Mouse (Mus musculus): ENCODE results near the gene Cdc42ep4. TPM values are rescaled to one million over a fixed set of nuclear protein-coding genes. Genes with fewer than 3 reads are reported as not detected.

Cdc42ep4 gene
- polyA plus RNA-seq, 1 experiment from 2014 or later: 21.9 TPM

DNA sequence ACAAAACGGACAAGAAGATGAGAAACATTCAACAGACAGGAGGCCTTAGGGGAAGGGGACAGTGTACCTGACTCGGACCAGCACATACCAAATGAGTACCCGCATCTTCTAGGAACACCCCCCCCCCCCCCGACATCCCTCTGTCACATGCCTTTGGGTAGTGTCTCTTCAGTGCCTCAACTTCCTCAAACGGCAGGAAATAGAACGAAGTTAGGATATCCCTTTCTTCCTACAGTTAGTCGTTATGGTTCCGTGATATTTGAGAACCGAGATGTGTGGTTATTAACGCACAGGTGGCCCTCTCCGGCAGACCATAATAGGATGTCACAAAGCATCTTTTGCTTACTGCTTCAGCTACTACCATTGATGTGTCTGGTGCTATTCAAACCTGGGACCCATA lies 35.3 kb upstream of the Cdc42ep4 start:
- H3K9ac ChIP-seq: no peak overlapping the region
- ATAC-seq: no peak
- no peak overlapping the region for H3K27ac ChIP-seq

DNA sequence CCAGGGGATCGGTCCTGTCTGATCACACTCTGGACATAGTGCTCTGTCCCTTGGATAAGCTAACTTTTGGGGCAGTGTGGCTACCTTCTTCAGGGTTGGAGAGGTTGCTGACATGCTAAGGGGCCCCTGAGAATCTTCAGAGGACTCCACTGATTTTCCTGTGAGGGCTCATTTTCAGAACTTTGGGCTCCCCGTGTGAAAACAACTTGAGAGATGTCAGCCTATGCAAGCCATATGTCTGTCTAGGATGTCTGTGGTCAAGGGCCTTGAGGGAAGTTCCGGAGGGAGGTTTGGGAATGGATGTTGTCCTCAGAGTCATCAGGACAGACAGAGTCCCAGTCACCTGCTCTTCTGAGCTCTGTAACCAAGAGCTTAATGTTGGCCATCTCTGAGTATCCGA lies 34.7 kb upstream of the Cdc42ep4 start:
- H3K4me1 ChIP-seq: peaks cover 51% of the 10 kb centered on the region
- H3K4me3 ChIP-seq: peak overlapping the region; percentile 30; the same call in 1 of the 2 replicates
- no peaks in the 10 kb centered on the region for H3K36me3 ChIP-seq
- peak overlapping the region; percentile 68; the same call in 1 of the 2 replicates for H3K4me2 ChIP-seq
- WGBS (ENCODE audit: insufficient replicate concordance): 54% methylated on average over 4 of the region's 4 CpGs
- ATAC-seq: no peak
- H3K9me3 ChIP-seq (replicated peaks): no peaks in the 10 kb centered on the region
- peak overlapping the region; percentile 59 for H3K27ac ChIP-seq
- H3K9ac ChIP-seq: peak overlapping the region; percentile 42; the same call in 1 of the 2 replicates
- H3K27me3 ChIP-seq (replicated peaks): peaks cover 7% of the 10 kb centered on the region

More for the DNA sequence above, 35.3 kb upstream of the Cdc42ep4 start:
- Histone ChIP-seq H3K9me3 (replicated peaks) (no peaks in the 10 kb centered on the region), H3K4me3 (no peak overlapping the region), H3K4me2 (peak overlapping the region; percentile 37), H3K36me3 (no peaks in the 10 kb centered on the region), H3K4me1 (peaks cover 54% of the 10 kb centered on the region), H3K27me3 (replicated peaks) (peaks cover 13% of the 10 kb centered on the region)
- 34% methylated on average over 11 of the region's 11 CpGs for WGBS (ENCODE audit: insufficient replicate concordance)

DNA sequence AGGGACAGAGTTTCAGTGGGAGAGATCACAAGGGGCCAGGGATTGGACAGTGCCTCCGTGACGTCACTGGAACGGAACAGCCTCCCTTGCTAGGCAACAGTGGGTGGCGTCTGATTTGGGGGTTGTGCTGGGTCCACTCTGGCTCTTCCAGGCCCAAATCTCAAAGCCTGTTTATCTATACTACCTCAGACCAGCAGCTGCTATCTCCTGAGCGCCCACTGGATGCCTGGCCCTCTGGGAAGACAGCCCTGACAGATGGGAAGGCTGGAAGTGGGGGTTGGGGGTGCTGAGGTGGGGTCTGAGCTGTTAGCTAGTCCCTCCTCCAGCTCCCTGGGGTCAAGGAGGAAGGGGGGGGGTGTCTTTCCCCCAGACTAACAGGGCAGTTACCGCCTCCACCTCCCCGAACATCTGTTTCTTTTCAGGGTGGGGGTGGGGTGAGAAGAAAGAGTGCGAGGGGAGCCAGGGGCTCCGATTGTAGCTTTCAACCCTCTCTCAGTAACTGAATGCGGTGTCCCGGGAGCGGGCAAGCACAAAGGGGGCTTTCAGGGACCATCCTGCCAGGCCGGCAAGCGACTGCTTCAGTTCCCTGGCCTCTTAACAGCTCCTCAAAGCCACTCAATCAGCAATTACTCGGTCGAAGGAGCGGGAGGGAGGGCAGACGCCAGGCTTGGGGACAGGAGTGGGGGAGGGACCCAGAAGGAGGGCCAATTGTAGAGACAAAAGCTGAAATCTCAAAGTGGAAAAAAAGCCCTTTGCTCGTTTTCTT lies 33.9 kb upstream of the Cdc42ep4 start:
- H3K4me2 ChIP-seq: peak overlapping the region; percentile 68
- H3K27ac ChIP-seq: peak overlapping the region; percentile 59
- H3K9ac ChIP-seq: peak overlapping the region; percentile 42; the same call in 1 of the 2 replicates
- H3K36me3 ChIP-seq: no peaks in the 10 kb centered on the region
- no peaks in the 10 kb centered on the region for H3K9me3 ChIP-seq (replicated peaks)
- H3K4me1 ChIP-seq: peaks cover 58% of the 10 kb centered on the region
- WGBS (ENCODE audit: insufficient replicate concordance): 4% methylated on average over 19 of the region's 19 CpGs
- H3K27me3 ChIP-seq (replicated peaks): peaks cover 3% of the 10 kb centered on the region
- H3K4me3 ChIP-seq: peak overlapping the region; percentile 30
- peak; percentile 88 for ATAC-seq

DNA sequence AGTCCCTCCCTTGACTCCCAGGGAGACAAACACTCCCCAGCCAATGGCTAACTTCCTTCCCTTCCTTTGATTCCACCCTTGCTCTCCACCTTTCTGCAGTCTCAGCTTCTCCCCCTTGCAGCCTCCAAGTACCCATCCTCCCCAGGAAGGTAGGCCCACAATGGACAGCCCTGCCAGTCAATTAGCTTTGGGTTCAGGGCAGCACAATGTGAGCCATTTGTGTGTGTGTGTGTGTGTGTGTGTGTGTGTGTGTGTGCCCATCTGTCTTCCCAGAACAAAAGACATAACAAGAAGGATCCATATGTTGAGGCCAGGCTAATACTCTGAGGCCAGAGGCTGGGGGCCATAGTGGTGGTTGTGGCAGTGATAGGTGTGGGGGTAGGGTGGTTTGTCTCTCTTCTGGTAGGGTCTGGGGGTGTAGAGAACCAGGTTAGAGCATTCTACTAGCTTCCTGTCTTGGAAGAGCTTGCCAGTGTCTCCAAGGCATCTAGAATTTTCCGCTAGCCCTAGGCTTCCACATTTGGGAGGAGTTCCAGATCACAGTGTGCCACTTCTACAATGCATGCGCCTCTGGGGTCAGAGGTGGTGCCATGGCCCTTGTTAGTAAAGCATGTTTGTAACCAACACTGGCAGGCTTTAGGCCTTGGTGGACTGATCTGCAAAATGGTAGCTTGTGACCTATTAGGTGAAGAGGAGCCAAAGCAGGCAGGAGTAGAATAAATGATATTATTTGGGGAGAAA lies 33.1 kb upstream of the Cdc42ep4 start:
- H3K4me3 ChIP-seq: no peak overlapping the region
- H3K9me3 ChIP-seq (replicated peaks): no peaks in the 10 kb centered on the region
- H3K27me3 ChIP-seq (replicated peaks): peaks cover 9% of the 10 kb centered on the region
- no peak overlapping the region for H3K9ac ChIP-seq
- H3K27ac ChIP-seq: peak overlapping the region; percentile 54; the same call in 1 of the 2 replicates
- WGBS (ENCODE audit: insufficient replicate concordance): 80% methylated on average over 2 of the region's 2 CpGs
- peak; percentile 20 for ATAC-seq
- H3K4me2 ChIP-seq: peak overlapping the region; percentile 68
- no peaks in the 10 kb centered on the region for H3K36me3 ChIP-seq
- H3K4me1 ChIP-seq: peaks cover 66% of the 10 kb centered on the region

DNA sequence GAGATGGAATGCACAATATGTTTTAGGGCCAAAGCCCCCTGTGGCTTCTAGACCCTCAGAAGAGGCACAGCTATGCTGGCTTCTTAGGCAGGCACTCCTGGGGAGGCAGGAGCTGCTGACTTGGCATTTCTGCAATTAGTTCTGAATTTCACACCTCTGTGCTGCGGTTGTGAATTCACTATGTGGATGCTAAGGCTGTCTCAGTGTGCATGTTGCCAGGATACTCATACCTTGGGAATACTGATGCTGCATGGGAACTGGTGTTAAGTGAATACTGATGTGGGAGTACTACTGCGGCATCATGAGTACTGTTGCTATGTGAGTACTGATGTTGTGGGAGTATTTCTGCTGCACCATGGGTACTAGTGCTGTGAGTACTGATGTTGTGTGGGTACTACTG lies 30.8 kb upstream of the Cdc42ep4 start:
- H3K27me3 ChIP-seq (replicated peaks): peaks cover 17% of the 10 kb centered on the region
- H3K4me3 ChIP-seq: no peak overlapping the region
- WGBS (ENCODE audit: insufficient replicate concordance): 79% methylated on average over 2 of the region's 2 CpGs
- peaks cover 70% of the 10 kb centered on the region for H3K4me1 ChIP-seq
- H3K4me2 ChIP-seq: no peak overlapping the region
- H3K27ac ChIP-seq: no peak overlapping the region
- ATAC-seq: no peak
- H3K9me3 ChIP-seq (replicated peaks): no peaks in the 10 kb centered on the region
- H3K36me3 ChIP-seq: no peaks in the 10 kb centered on the region
- no peak overlapping the region for H3K9ac ChIP-seq

DNA sequence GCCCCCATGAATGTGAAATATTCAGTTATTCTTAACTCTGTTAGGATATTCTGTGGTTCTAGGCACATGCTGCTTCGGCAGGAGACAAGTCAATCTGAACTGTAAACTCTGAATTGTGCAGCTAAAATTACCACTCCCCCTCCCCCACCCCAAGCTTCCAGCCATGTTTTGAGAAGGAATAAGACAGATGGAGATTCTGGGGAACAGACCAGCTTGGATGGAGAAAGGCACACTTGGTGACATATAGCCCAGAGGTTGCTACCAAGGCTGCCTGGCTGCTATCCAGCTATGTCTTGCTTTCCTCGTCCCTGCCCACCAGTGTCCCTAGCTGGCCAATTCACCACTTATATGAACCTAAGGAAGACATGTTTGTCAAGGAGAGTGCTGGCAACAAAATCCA lies 30.3 kb upstream of the Cdc42ep4 start:
- Histone ChIP-seq H3K4me3 (no peak overlapping the region), H3K9ac (no peak overlapping the region), H3K4me1 (peaks cover 70% of the 10 kb centered on the region), H3K27me3 (replicated peaks) (peaks cover 17% of the 10 kb centered on the region), H3K9me3 (replicated peaks) (no peaks in the 10 kb centered on the region), H3K27ac (no peak overlapping the region), H3K36me3 (no peaks in the 10 kb centered on the region), H3K4me2 (no peak overlapping the region)
- no peak for ATAC-seq
- 70% methylated on average over 2 of the region's 2 CpGs for WGBS (ENCODE audit: insufficient replicate concordance)

DNA sequence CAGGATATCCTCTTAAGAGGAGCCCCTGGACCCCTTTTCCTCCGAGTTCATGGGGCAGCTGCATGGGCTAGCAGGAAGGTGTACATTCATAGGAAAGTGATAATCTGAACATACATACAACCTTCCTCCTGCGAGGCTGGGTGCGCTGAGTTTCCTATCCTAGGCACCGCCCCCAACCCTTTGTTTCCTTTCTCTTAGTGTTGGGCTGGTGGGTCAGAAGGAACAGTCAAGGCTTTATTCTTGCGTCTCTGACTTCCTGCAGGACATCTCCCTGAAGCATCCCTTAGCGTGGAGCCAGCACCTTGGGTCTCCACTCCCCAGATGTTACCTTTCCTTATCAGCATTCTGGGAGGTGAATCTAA lies 28.0 kb upstream of the Cdc42ep4 start:
- ATAC-seq: no peak
- H3K9ac ChIP-seq: no peak overlapping the region
- peaks cover 52% of the 10 kb centered on the region for H3K4me1 ChIP-seq
- no peaks in the 10 kb centered on the region for H3K9me3 ChIP-seq (replicated peaks)
- no peak overlapping the region for H3K4me3 ChIP-seq
- H3K4me2 ChIP-seq: peak overlapping the region; percentile 35
- WGBS (ENCODE audit: insufficient replicate concordance): 9% methylated on average over 6 of the region's 6 CpGs
- H3K27ac ChIP-seq: no peak overlapping the region
- no peaks in the 10 kb centered on the region for H3K36me3 ChIP-seq
- H3K27me3 ChIP-seq (replicated peaks): peaks cover 17% of the 10 kb centered on the region

DNA sequence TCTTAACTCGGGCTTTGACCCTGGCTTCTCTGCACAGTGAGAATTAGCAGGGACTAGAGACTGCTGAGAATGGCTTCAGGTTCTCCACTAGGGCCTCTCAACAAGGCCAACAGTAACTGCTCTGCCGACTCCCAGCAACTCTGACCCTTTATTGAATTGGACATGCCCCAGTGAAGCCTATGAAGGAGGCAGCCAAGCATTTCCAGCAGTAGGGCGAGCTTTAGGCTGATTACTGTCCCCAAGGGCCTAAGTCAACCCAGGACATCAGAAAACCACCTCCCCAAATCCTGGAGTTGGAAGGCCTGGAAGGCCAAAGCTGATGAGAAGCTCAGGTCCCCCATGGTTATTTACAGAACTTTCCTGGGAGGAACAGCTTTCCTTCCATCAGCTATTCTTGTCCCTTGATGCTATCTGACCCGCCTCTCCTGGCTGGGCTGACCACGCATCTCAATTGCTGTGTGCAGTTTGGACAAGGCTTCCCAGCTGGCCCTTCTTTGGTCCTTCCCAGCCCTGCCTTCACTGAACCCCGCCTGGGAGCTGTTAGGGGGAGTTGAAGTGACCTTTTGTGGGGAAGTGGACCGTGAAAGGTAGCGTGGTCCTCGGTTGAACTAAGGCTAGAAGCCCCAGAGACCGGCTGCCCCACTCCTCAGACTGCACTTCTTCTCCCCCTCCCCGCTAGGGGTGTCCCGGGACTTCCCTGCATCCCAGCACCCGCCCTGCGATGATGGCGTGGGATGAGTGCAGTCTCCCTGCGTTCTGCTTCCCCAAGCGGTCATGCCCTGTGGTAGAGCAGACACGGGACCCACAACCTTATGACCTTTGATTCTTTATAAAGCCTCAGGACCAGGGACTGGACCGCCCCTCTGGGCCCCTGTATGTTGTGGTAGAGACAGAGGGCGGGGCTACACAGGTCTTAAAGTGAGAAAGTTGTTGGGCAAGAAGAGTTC lies 27.3 kb upstream of the Cdc42ep4 start:
- H3K4me2 ChIP-seq: peak overlapping the region; percentile 35
- H3K9ac ChIP-seq: no peak overlapping the region
- peaks cover 17% of the 10 kb centered on the region for H3K27me3 ChIP-seq (replicated peaks)
- ATAC-seq: no peak
- H3K27ac ChIP-seq: peak overlapping the region; percentile 58; the same call in 1 of the 2 replicates
- H3K4me1 ChIP-seq: peaks cover 48% of the 10 kb centered on the region
- H3K4me3 ChIP-seq: no peak overlapping the region
- H3K9me3 ChIP-seq (replicated peaks): no peaks in the 10 kb centered on the region
- H3K36me3 ChIP-seq: no peaks in the 10 kb centered on the region
- WGBS (ENCODE audit: insufficient replicate concordance): 35% methylated on average over 20 of the region's 20 CpGs

DNA sequence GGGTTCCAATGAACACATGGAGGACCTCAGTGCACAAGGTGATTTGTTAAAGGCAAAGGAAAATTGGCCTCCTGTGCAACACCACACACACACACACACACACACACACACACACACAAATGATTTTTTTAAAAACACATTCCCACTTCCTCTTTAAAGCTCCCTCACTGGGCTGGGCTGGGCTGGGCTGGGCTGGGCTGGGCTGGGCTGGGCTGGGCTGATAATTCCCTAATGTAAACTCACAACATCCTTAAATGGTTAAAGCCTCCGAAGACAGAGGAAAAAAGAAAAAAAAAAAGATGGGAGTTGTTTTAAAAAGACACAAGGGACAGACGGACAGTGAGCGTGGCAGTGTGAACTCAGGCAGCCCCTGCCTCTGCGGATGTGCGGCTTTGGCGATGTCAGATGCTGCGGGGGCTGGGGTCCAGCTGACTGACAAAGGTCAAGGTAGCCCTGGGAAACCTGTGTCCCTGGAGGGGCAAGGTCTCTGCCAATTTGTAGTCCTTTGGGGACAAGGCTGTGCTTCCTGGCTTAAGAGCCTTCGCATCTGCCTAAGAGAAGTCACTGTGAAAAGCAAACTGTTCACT lies 26.3 kb upstream of the Cdc42ep4 start:
- peak; percentile 78 for ATAC-seq
- H3K27ac ChIP-seq: peak overlapping the region; percentile 74
- H3K4me2 ChIP-seq: peak overlapping the region; percentile 66
- no peaks in the 10 kb centered on the region for H3K9me3 ChIP-seq (replicated peaks)
- 22% methylated on average over 8 of the region's 8 CpGs for WGBS (ENCODE audit: insufficient replicate concordance)
- H3K27me3 ChIP-seq (replicated peaks): peaks cover 20% of the 10 kb centered on the region
- peaks cover 48% of the 10 kb centered on the region for H3K4me1 ChIP-seq
- peak overlapping the region; percentile 54; the same call in 1 of the 2 replicates for H3K9ac ChIP-seq
- H3K4me3 ChIP-seq: peak overlapping the region; percentile 20; the same call in 1 of the 2 replicates
- no peaks in the 10 kb centered on the region for H3K36me3 ChIP-seq

DNA sequence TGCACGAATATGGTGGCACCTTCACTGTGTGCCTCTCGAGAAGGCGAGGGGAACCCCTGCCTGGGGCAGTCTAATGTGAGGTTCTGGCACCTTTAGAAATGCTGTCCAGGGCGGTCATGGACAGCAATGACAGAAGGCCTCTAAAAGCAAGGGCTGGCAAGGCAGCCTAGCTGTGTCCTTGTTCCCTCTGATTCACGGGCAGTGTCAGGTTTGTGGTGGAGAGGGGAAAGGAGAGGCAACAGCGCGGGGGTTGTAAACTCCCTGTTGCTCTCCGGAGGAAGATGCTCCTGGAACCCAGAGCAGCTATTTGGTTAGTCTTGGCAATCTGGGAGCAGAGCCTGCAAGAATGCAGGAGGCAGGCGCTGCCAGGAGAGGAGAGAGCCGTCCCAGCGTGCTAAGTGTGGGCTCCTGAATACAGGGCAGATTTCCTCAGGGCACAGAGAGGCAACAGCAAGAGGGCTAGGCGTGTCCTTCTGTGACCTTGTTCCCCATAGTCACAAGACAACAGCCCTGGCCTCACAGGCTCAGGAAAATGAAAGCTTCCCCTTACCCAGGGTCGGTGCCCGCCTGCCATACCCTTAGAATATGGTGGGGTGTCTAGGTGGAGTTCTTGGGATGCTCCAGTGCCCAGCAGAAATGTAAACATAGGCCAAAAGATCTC lies 25.3 kb upstream of the Cdc42ep4 start:
- Histone ChIP-seq H3K4me3 (no peak overlapping the region), H3K36me3 (no peaks in the 10 kb centered on the region), H3K27ac (peak overlapping the region; percentile 74), H3K4me2 (peak overlapping the region; percentile 66), H3K9me3 (replicated peaks) (no peaks in the 10 kb centered on the region), H3K4me1 (peaks cover 48% of the 10 kb centered on the region), H3K9ac (no peak overlapping the region), H3K27me3 (replicated peaks) (peaks cover 20% of the 10 kb centered on the region)
- peak; percentile 11; the same call in 1 of the 2 replicates for ATAC-seq
- 63% methylated on average over 14 of the region's 14 CpGs for WGBS (ENCODE audit: insufficient replicate concordance)

DNA sequence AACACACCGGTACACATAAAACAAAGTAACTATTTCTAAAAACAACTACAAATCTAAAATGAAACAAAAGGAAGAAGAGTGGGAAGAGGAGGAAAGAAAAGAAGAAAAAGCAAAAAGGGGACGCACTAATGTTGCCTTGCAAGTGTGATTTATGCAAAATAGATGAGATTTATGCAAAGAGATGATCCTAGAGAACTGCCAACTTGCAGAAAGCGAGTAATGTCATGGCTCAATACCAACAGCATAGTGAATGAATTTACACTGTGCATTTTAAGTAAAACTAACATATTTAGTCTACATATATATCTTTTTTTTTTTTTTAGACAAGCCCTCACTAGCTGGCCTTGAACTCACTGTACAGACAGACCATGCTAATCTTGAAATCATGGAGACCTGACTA lies 23.1 kb upstream of the Cdc42ep4 start:
- WGBS (ENCODE audit: insufficient replicate concordance): 81% methylated on average over 3 of the region's 3 CpGs
- Histone ChIP-seq H3K4me3 (no peak overlapping the region), H3K9ac (no peak overlapping the region), H3K9me3 (replicated peaks) (no peaks in the 10 kb centered on the region), H3K27me3 (replicated peaks) (peaks cover 13% of the 10 kb centered on the region), H3K36me3 (no peaks in the 10 kb centered on the region), H3K4me2 (no peak overlapping the region), H3K4me1 (peaks cover 33% of the 10 kb centered on the region), H3K27ac (no peak overlapping the region)
- no peak for ATAC-seq
